In genomic region chr3:84542450-84542849, GRCm38 (mm10) we compare ENCODE assay signal across 10 mouse cellular contexts. TPM values are rescaled to one million over a fixed set of nuclear protein-coding genes. Genes with fewer than 3 reads are reported as not detected.
DNase-seq lines count a peak whose midpoint lies in the region; ATAC-seq and TF ChIP-seq lines count a peak whose summit lies in the region.
"Not testable (repeated sequence)": the region's sequence is repeated elsewhere in the genome, so short reads cannot be mapped to it uniquely, and the experiment has no call there.
"Had no signal": no experiment of that assay in that cellular context is flagged by ENCODE, and none has a peak within 500 bp of the region (broad histone marks: within the 10 kb centered on the region; RNA-seq: fewer than 3 reads in every experiment).

No protein-coding gene starts in this region.

- not testable (repeated sequence) for H3K4me3 ChIP-seq in cortical plate, adult 2 months (ENCODE audit: insufficient read depth, low read length); limb, embryonic 11.5 days (ENCODE audit: low read depth, low read length)

- H3K27me3 ChIP-seq in limb, embryonic 11.5 days (ENCODE audit: control insufficient read depth, insufficient read depth, low read length): not testable (repeated sequence)

- H3K9ac ChIP-seq in limb, embryonic 11.5 days (ENCODE audit: low read length): not testable (repeated sequence)

- not testable (repeated sequence) for TF ChIP-seq POLR2A in cortical plate, adult 2 months (IDR thresholded peaks at IDR 0.05; ENCODE audit: extremely low read depth, insufficient read depth, low read length)

- H3K27ac ChIP-seq in cortical plate, adult 2 months (ENCODE audit: insufficient read depth, low read length); limb, embryonic 11.5 days (replicated peaks; ENCODE audit: low read depth, low read length): not testable (repeated sequence)

- H3K4me2 ChIP-seq in limb, embryonic 11.5 days (ENCODE audit: low read depth, severe bottlenecking): not testable (repeated sequence)

- not testable (repeated sequence) for H3K9me3 ChIP-seq in limb, embryonic 11.5 days (ENCODE audit: control insufficient read depth, low read length)

- not testable (repeated sequence) for H3K4me1 ChIP-seq in cortical plate, adult 2 months (ENCODE audit: control insufficient read depth, insufficient read depth, low read length); limb, embryonic 11.5 days (ENCODE audit: control insufficient read depth, insufficient read depth, low read length)

- TF ChIP-seq CTCF in cortical plate, adult 2 months (IDR thresholded peaks at IDR 0.05; ENCODE audit: extremely low read depth, insufficient read depth, low read length): peak; percentile 72; the same call in 1 of the 2 replicates

- peak; percentile 68 for ATAC-seq in granulocyte monocyte progenitor cell, adult 5-6 weeks (replicated peaks; ENCODE audit: poor library complexity, severe bottlenecking)
- ATAC-seq in limb, embryonic 11.5 days (ENCODE audit: insufficient number of reproducible peaks, low FRiP score, low TSS enrichment, low read depth): not testable (repeated sequence)

- 17% methylated on average over 3 of the region's 3 CpGs for WGBS in limb, embryonic 11.5 days

- peak; percentile 72 for DNase-seq in 416B (ENCODE audit: low read depth)
- peak; percentile 59 to 68 for DNase-seq in adrenal gland, adult 18-20 months (ENCODE audit: low spot score in 2 of 2)
- DNase-seq in kidney, postnatal 14 days: peak; percentile 63
- peak; percentile 74 for DNase-seq in limb, embryonic 11.5 days (ENCODE audit: low spot score)
- DNase-seq in naive thymus-derived CD4-positive, alpha-beta T cell, adult 2 months (ENCODE audit: low read depth): peak; percentile 79
- peak; percentile 23 to 43 for DNase-seq in spleen, postnatal 36 days (ENCODE audit: low spot score in 2 of 2)

- H3K36me3 ChIP-seq in limb, embryonic 11.5 days (ENCODE audit: control insufficient read depth, insufficient read depth, low read length): not testable (repeated sequence)

RNA-seq across cellular contexts. Expression of gene Arfip1, which starts 40.0 kb away (rescaled TPM):
- 10 to 100 TPM; 38.6 to 48.6 TPM for total RNA-seq in adrenal gland, adult 18-20 months (2021)
- 12.4 and 13.6 TPM in 2 replicates for polyA plus RNA-seq in cortical plate, adult 2 months (2012; rRNA removed)
- total RNA-seq in granulocyte monocyte progenitor cell, adult 5-6 weeks (2014; fragmentation: Nextera tagmentation): 11.5 and 18.5 TPM in 2 replicates
- 40.3 and 49.1 TPM in 2 replicates for total RNA-seq in granulocyte monocyte progenitor cell, adult 5-6 weeks (2017)
- polyA plus RNA-seq in limb, embryonic 11.5 days (2014; fragmentation: Nextera tagmentation; extraction: Ambion mirVana): 37.2 and 38.5 TPM in 2 replicates

RNA-seq across cellular contexts. Expression of gene Tigd4, which starts 50.9 kb away (rescaled TPM):
- not detected for total RNA-seq in adrenal gland, adult 18-20 months (2021)
- polyA plus RNA-seq in cortical plate, adult 2 months (2012; rRNA removed): 0.02 and 0.04 TPM in 2 replicates
- total RNA-seq in granulocyte monocyte progenitor cell, adult 5-6 weeks (2014; fragmentation: Nextera tagmentation): not detected in 2 replicates
- not detected in 2 replicates for total RNA-seq in granulocyte monocyte progenitor cell, adult 5-6 weeks (2017)
- polyA plus RNA-seq in limb, embryonic 11.5 days (2014; fragmentation: Nextera tagmentation; extraction: Ambion mirVana): not detected in 2 replicates
- polyA plus RNA-seq: hindbrain, embryonic 15.5 days; midbrain, embryonic 13.5 days had no signal
